Mouse (Mus musculus): ENCODE measurements at regions not wholly inside any gene's neighbourhood (a gene's known extent, or its start where the extent isn't known, plus 50 kb on each side); places are given as distances from the start of the nearest gene placed in this dataset.

GRCm38 (mm10) chr6:96061979-96062378 is 51.0 kb upstream of the Fam19a1 start:
- Histone ChIP-seq H3K27ac (ENCODE audit: low read length) (no peak overlapping the region), H3K4me1 (ENCODE audit: control insufficient read depth, low read depth, low read length) (no peaks in the 10 kb centered on the region), H3K4me3 (ENCODE audit: low read depth, low read length) (no peak overlapping the region), H3K36me3 (ENCODE audit: control insufficient read depth, insufficient read depth) (no peaks in the 10 kb centered on the region), H3K4me2 (ENCODE audit: low read depth, low read length) (no peak overlapping the region), H3K27me3 (ENCODE audit: control insufficient read depth, insufficient read depth, low read depth, low read length) (no peaks in the 10 kb centered on the region), H3K9ac (ENCODE audit: low read depth, low read length) (no peak overlapping the region), H3K9me3 (replicated peaks; ENCODE audit: control insufficient read depth, low read length) (no peaks in the 10 kb centered on the region)
- ATAC-seq (ENCODE audit: low read depth), result no peak
- 38% methylated on average over 1 of the region's 1 CpGs for WGBS (ENCODE audit: insufficient replicate concordance)
